Mouse (Mus musculus) forebrain, postnatal 0 days (tissue): ENCODE measurements around the gene Prss8. TPM values are rescaled to one million over a fixed set of nuclear protein-coding genes. Genes with fewer than 3 reads are reported as not detected.
A peak's percentile ranks its signal among the peaks of the same experiment; 100 is the strongest.
"Not testable (repeated sequence)": the region's sequence is repeated elsewhere in the genome, so short reads cannot be mapped to it uniquely, and the experiment has no call there.

Experiments
- ATAC-seq: fragments of 200-750 bp; cut with Nextera tagmentation; 2 replicates; pipeline ENCODE4 v1.8.0; 2017; ENCODE audit warnings: mild to moderate bottlenecking, moderate library complexity
- DNase-seq: peaks from one replicate; pipeline ENCODE4 v3.0.0-alpha.2; 2015
- H3K27ac ChIP-seq: fragments of 300-500 bp; sonication (generic); 2 replicates; pipeline ENCODE4 v1.5.1; 2014; ENCODE audit warnings: low read depth, mild to moderate bottlenecking, antibody characterized with exemption, low read length, moderate library complexity, mixed read lengths
- H3K27me3 ChIP-seq: fragments of 300-500 bp; sonication (generic); 2 replicates; pipeline ENCODE4 v1.6.1; 2014; ENCODE audit warnings: mild to moderate bottlenecking, low read length, mixed read lengths; ENCODE audit not compliant: insufficient read depth
- H3K36me3 ChIP-seq: fragments of 300-500 bp; sonication (generic); 2 replicates; pipeline ENCODE4 v1.6.1; 2014; ENCODE audit warnings: mild to moderate bottlenecking, moderate library complexity; ENCODE audit not compliant: insufficient read depth
- H3K4me1 ChIP-seq: fragments of 300-500 bp; sonication (generic); 2 replicates; pipeline ENCODE4 v1.6.1; 2014; ENCODE audit warnings: antibody characterized with exemption; ENCODE audit not compliant: insufficient read depth
- H3K4me2 ChIP-seq: fragments of 300-500 bp; sonication (generic); 2 replicates; pipeline ENCODE4 v1.6.1; 2014; ENCODE audit warnings: low read depth, mild to moderate bottlenecking, moderate library complexity
- H3K4me3 ChIP-seq: fragments of 300-500 bp; sonication (generic); 2 replicates; pipeline ENCODE4 v1.5.1; 2014; ENCODE audit warnings: low read depth, low read length, mixed read lengths
- H3K9ac ChIP-seq: fragments of 300-500 bp; sonication (generic); 2 replicates; pipeline ENCODE4 v1.6.1; 2014; ENCODE audit warnings: mild to moderate bottlenecking
- H3K9me3 ChIP-seq: fragments of 300-500 bp; sonication (generic); 2 replicates; pipeline ENCODE4 v1.6.1; 2016; ENCODE audit warnings: low read length
- CTCF ChIP-seq: sonication (generic); IDR thresholded peaks from 2 replicates; pipeline ENCODE4 v1.5.1; 2016; ENCODE audit warnings: antibody characterized with exemption, control low read depth, low read depth
- WGBS: fragments of 180-500 bp; shearing (Covaris S2); extraction: QIAGEN DNeasy Blood & Tissue Kit; methylation state at CpG from one replicate; pipeline ENCODE4 v1.1.7; 2014; 5-methylcytosine and 5-hydroxymethylcytosine counted together
- polyA plus RNA-seq: library from polyadenylated mRNA; unstranded; fragments of >200 nt; fragmentation: Nextera tagmentation; extraction: Ambion mirVana; gene quantifications from 2 replicates; pipeline ENCODE4 v1.2.1, GENCODE M21; 2015
- total RNA-seq: library from RNA; depleted of rRNA; stranded (reverse); fragments of >200 nt; gene quantifications from 2 replicates; pipeline ENCODE4 v1.2.3, GENCODE M21; 2014

Gene Prss8
- total and polyA plus RNA-seq, 2 experiments from 2014 or later = 0.38 to 1.5 TPM

DNA sequence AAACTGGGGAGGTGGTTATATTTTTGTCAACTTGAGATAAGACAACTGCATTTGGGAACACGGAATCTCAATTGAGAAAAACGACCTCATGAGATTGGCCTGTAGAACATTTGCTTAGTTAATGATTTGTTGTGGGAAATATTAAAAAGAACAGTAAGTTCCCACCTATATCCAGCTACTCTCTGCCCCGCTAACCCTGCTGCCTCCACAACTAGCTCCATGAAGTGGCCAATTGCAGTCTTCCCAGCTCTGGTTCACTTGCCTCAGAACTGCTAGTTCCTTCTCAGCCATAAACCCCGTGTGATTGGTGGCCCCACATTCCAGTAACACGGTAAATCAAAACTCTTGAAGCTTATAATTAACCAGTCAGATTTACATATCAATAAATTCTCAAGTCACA is 29.5 kb upstream of the Prss8 start:
- Histone ChIP-seq H3K4me3 (no peak overlapping the region), H3K9ac (no peak overlapping the region), H3K4me2 (no peak overlapping the region), H3K27me3 (no peaks in the 10 kb centered on the region), H3K36me3 (no peaks in the 10 kb centered on the region), H3K4me1 (no peaks in the 10 kb centered on the region), H3K9me3 (no peaks in the 10 kb centered on the region), H3K27ac (no peak overlapping the region)
- TF ChIP-seq CTCF = no peak
- ATAC-seq = no peak
- WGBS = 56% methylated on average over 5 of the region's 5 CpGs
- DNase-seq = no peak

DNA sequence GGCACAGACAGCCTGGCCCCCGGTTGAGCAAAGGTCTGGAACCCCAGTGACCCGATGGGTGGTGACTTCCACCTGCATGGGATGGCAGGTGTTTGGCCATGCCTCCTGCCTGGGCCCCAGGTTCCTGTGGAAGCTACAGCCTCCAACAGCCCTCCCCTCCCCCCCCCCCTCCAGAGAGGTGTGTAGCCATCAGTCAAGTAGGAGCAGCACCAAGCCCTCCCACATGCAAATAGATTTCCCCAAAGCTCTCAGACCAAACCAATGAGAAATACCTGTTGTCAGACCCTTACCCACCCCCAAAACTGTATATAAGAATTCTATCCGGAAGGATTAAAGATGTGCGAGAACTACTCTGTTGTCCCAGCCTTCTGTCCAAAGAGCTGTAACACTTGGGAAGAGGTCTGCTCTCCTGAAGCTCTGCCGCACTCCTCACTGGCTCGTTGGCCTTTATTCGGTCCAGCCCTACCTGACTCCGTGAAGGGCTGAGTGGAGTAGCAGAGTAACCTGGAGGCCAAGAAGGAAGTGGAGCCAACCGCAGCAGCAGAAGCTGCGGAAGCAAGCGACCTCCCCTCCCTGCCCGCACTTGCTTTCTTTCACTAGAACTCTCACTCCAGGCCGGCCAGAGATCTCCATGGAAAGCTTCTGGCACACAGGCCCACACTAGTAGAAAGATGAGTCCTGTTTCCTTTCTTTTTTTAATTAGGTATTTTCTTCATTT is 23.1 kb upstream of the Prss8 start:
- no peak for ATAC-seq
- 45% methylated on average over 13 of the region's 13 CpGs for WGBS

DNA sequence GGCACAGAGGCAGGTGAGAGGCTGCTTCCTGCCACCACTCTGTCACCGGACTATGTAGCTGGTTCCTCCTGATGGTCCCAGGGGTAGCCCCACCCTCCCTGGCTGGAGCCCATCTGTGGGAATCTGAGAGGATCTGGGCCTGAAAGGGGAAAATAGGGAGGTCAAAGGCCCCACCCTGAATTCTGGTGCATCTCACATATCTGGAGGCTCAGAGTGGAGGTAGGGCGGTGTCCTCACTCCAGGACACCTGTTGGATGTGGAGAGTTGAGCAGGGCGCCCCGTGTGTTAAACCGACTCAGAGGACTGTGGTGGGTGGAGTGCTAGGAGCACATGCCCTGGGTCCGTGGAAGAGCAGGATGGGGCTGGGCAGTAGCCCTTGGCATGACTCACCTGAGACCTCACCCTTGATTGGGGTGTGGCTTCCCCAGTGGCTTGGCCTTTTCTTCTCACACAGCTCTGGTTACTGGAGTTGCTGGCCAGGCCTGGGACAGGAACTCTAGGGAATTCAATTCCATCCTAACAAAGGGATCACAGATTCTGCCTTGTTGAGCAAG is 16.6 kb upstream of the Prss8 start, which contains the start of gene Prss36:
TSS of gene Prss36 (minus strand) at position 256 of the 554 bp plus-strand sequence.
- Histone ChIP-seq H3K9me3 (no peaks in the 10 kb centered on the region), H3K4me2 (no peak within 1 kb of the TSS), H3K27ac (no peak within 1 kb of the TSS), H3K9ac (no peak within 1 kb of the TSS), H3K4me3 (no peak within 1 kb of the TSS), H3K27me3 (peaks cover 8% of the 10 kb centered on the region), H3K4me1 (no peaks in the 10 kb centered on the region), H3K36me3 (no peaks in the 10 kb centered on the region)
- ATAC-seq = no peak
- WGBS = 66% methylated on average over 6 of the region's 6 CpGs
- no peak for DNase-seq
- no peak for TF ChIP-seq CTCF

More for the DNA sequence above, 23.1 kb upstream of the Prss8 start:
- H3K4me2 ChIP-seq = no peak overlapping the region
- no peaks in the 10 kb centered on the region for H3K9me3 ChIP-seq
- TF ChIP-seq CTCF = no peak
- no peaks in the 10 kb centered on the region for H3K36me3 ChIP-seq
- H3K4me1 ChIP-seq = no peaks in the 10 kb centered on the region
- H3K27me3 ChIP-seq = no peaks in the 10 kb centered on the region
- DNase-seq = no peak
- no peak overlapping the region for H3K4me3 ChIP-seq
- H3K9ac ChIP-seq = no peak overlapping the region
- H3K27ac ChIP-seq = no peak overlapping the region

DNA sequence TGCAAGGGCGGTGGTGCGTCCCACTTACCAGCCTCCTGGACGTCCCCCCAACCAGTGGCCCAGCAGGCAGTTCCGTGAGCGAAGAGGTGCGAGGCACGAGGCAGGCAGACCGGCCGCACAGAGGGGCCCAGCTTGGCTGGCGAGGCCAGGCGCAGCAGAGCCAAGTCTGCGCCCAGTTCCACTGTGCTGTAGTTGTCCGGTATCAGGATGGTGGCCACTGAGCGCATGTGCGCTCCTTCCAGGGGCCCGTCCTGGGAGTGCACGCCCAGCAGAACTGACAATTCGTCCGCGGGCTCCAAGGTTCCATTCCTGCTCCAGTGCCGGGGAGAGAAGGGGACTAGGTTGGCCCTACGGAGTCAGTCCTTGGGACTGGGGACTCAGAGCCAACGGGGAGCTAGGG is 14.7 kb upstream of the Prss8 start:
- Histone ChIP-seq H3K27ac (no peak overlapping the region), H3K9ac (no peak overlapping the region), H3K9me3 (no peaks in the 10 kb centered on the region), H3K27me3 (peaks cover 8% of the 10 kb centered on the region), H3K4me1 (no peaks in the 10 kb centered on the region), H3K4me3 (no peak overlapping the region), H3K36me3 (no peaks in the 10 kb centered on the region), H3K4me2 (no peak overlapping the region)
- 12% methylated on average over 23 of the region's 23 CpGs for WGBS
- no peak for ATAC-seq
- DNase-seq = no peak
- TF ChIP-seq CTCF = no peak

DNA sequence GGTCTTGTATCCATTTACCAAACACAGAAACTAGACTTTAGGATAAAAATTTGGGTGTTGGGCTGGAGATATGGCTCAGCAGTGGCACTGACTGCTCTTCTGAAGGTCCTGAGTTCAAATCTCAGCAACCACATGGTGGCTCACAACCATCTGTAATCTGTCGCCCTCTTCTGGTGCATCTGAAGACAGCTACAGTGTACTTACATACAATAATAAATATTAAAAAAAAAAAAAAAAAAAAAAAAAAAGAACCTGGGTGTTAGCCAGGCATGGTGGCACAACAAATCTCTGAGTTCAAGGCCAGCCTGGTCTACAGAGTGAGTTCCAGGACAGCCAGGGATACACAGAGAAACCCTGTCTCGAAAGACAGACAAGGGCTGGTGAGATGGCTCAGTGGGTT is 12.2 kb upstream of the Prss8 start:
- not testable (repeated sequence) for DNase-seq, H3K27ac ChIP-seq, H3K9ac ChIP-seq, ATAC-seq, H3K27me3 ChIP-seq, H3K9me3 ChIP-seq, H3K4me1 ChIP-seq, H3K4me2 ChIP-seq, H3K4me3 ChIP-seq, H3K36me3 ChIP-seq
- 59% methylated on average over 2 of the region's 2 CpGs for WGBS

- H3K9ac ChIP-seq = peak overlapping the region; percentile 93
- no peaks in the 10 kb centered on the region for H3K27me3 ChIP-seq
- H3K36me3 ChIP-seq = no peaks in the 10 kb centered on the region
- no peak for TF ChIP-seq CTCF
- H3K4me1 ChIP-seq = 0 out of 2 replicates have a peak, but pooled peaks cover 3% of the 10 kb centered on the region
- peak overlapping the region; percentile 77 for H3K4me3 ChIP-seq
- H3K9me3 ChIP-seq = no peaks in the 10 kb centered on the region
- peak overlapping the region; percentile 89 for H3K27ac ChIP-seq
- H3K4me2 ChIP-seq = peak overlapping the region; percentile 90
- whole genome bisulfite sequencing = 55% methylated on average over 18 of the region's 18 CpGs
- ATAC-seq (no peak), DNase-seq (no peak)
Measured at GRCm38 (mm10) chr7:127936216-127936884, 6.4 kb upstream of the Prss8 start.

GRCm38 (mm10) chr7:127935748-127936159 is 5.8 kb upstream of the Prss8 start:
- H3K27me3 ChIP-seq = no peaks in the 10 kb centered on the region
- H3K27ac ChIP-seq = peak overlapping the region; percentile 89
- H3K9me3 ChIP-seq = no peaks in the 10 kb centered on the region
- peak; percentile 66 for ATAC-seq
- H3K4me1 ChIP-seq = 0 out of 2 replicates have a peak, but pooled peaks cover 3% of the 10 kb centered on the region
- H3K36me3 ChIP-seq = no peaks in the 10 kb centered on the region
- WGBS = under 1% methylated on average over 38 of the region's 38 CpGs
- no peak for DNase-seq
- H3K4me3 ChIP-seq = peak overlapping the region; percentile 77
- peak overlapping the region; percentile 93 for H3K9ac ChIP-seq
- H3K4me2 ChIP-seq = peak overlapping the region; percentile 90
- no peak for TF ChIP-seq CTCF
